Comparison of ENCODE assay signal across 9 mouse cellular contexts in the genomic region with DNA sequence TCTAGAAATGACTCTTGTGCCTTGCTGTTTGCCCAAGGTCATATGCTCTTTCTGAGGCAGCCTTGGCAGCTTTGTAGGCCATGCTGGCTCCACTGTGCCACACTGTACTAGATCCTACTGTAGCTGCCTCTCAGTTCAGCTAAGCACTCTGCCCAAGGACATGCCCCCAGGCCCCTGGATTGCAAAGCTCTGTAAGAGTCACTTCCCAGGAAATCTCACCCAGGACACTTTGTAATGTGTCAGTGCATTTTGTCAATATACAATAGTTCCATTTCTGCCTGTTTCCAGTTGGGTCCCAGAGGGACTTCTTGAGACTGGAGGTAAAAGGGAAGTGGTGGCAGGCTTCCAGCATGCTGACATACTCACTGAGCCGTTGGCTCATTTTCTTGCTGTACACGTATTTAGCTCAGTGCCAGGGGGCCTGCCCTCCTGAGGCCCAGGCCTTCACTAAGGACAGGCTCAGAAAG.
DNase-seq lines count a peak whose midpoint lies in the region; ATAC-seq and TF ChIP-seq lines count a peak whose summit lies in the region.
"Had no signal": no experiment of that assay in that cellular context is flagged by ENCODE, and none has a peak within 500 bp of the region (broad histone marks: within the 10 kb centered on the region; RNA-seq: fewer than 3 reads in every experiment).

No protein-coding gene starts in this region.

- H3K9ac ChIP-seq in embryonic facial prominence, embryonic 14.5 days (ENCODE audit: low read depth, low read length), result no peak overlapping the region
- no peak overlapping the region for H3K9ac ChIP-seq in neural tube, embryonic 14.5 days (replicated peaks; ENCODE audit: low read depth, low read length)
- no peak overlapping the region for H3K9ac ChIP-seq in neural tube, embryonic 15.5 days (replicated peaks)
- H3K9ac ChIP-seq in midbrain, postnatal 0 days (replicated peaks; ENCODE audit: low read length, poor library complexity, severe bottlenecking), result no peak overlapping the region
- H3K9ac ChIP-seq: limb, embryonic 15.5 days had no signal

- peak; percentile 82 for DNase-seq in embryonic facial prominence, embryonic 14.5 days (ENCODE audit: low spot score)
- no peak for DNase-seq in embryonic facial prominence, embryonic 10.5 days (ENCODE audit: low spot score)
- peak; percentile 15 for DNase-seq in gastrocnemius, postnatal 10 days
- DNase-seq in midbrain, postnatal 0 days (ENCODE audit: low spot score), result peak; percentile 80
- no peak for DNase-seq in liver
- DNase-seq in lung, postnatal 10 days, result no peak

- no peak for TF ChIP-seq CTCF in midbrain, postnatal 0 days (IDR thresholded peaks at IDR 0.05)

- no peak overlapping the region for H3K4me2 ChIP-seq in embryonic facial prominence, embryonic 14.5 days (ENCODE audit: low read depth, low read length)
- H3K4me2 ChIP-seq in neural tube, embryonic 14.5 days (ENCODE audit: low read depth, low read length), result no peak overlapping the region
- H3K4me2 ChIP-seq in neural tube, embryonic 15.5 days, result no peak overlapping the region
- H3K4me2 ChIP-seq in midbrain, postnatal 0 days (ENCODE audit: low read depth, low read length, poor library complexity, severe bottlenecking), result no peak overlapping the region
- H3K4me2 ChIP-seq: limb, embryonic 15.5 days had no signal

- no peak overlapping the region for H3K4me3 ChIP-seq in embryonic facial prominence, embryonic 14.5 days (ENCODE audit: low read depth, low read length)
- H3K4me3 ChIP-seq in embryonic facial prominence, embryonic 10.5 days, result no peak overlapping the region
- H3K4me3 ChIP-seq in neural tube, embryonic 14.5 days (ENCODE audit: low read depth, low read length), result no peak overlapping the region
- H3K4me3 ChIP-seq in neural tube, embryonic 15.5 days (replicated peaks), result no peak overlapping the region
- H3K4me3 ChIP-seq in midbrain, postnatal 0 days (ENCODE audit: low read depth, low read length), result no peak overlapping the region
- H3K4me3 ChIP-seq: limb, embryonic 15.5 days had no signal

- H3K27me3 ChIP-seq in embryonic facial prominence, embryonic 14.5 days (replicated peaks; ENCODE audit: control insufficient read depth, insufficient read depth, low read length), result no peaks in the 10 kb centered on the region
- H3K27me3 ChIP-seq in embryonic facial prominence, embryonic 10.5 days (replicated peaks; ENCODE audit: low read depth, poor library complexity, severe bottlenecking), result no peaks in the 10 kb centered on the region
- no peaks in the 10 kb centered on the region for H3K27me3 ChIP-seq in neural tube, embryonic 14.5 days (ENCODE audit: control insufficient read depth, insufficient read depth, low read length)
- no peaks in the 10 kb centered on the region for H3K27me3 ChIP-seq in neural tube, embryonic 15.5 days (replicated peaks)
- no peaks in the 10 kb centered on the region for H3K27me3 ChIP-seq in midbrain, postnatal 0 days (ENCODE audit: insufficient read depth, low read length)
- H3K27me3 ChIP-seq: limb, embryonic 15.5 days had no signal

- 0 out of 2 replicates have a peak, but pooled peaks have one; percentile 41 for ATAC-seq in embryonic facial prominence, embryonic 14.5 days (ENCODE audit: low read depth)
- 0 out of 2 replicates have a peak, but pooled peaks have one; percentile 49 for ATAC-seq in neural tube, embryonic 14.5 days (ENCODE audit: low read depth)
- ATAC-seq in neural tube, embryonic 15.5 days (ENCODE audit: low FRiP score), result no peak; the same call in 1 of the 2 replicates
- peak; percentile 62; the same call in 1 of the 2 replicates for ATAC-seq in midbrain, postnatal 0 days (ENCODE audit: low FRiP score)

- no peaks in the 10 kb centered on the region for H3K36me3 ChIP-seq in embryonic facial prominence, embryonic 14.5 days (ENCODE audit: control insufficient read depth, insufficient read depth, low read length)
- no peaks in the 10 kb centered on the region for H3K36me3 ChIP-seq in embryonic facial prominence, embryonic 10.5 days (replicated peaks)
- no peaks in the 10 kb centered on the region for H3K36me3 ChIP-seq in neural tube, embryonic 14.5 days (ENCODE audit: control insufficient read depth, insufficient read depth, low read length)
- no peaks in the 10 kb centered on the region for H3K36me3 ChIP-seq in neural tube, embryonic 15.5 days
- no peaks in the 10 kb centered on the region for H3K36me3 ChIP-seq in midbrain, postnatal 0 days (ENCODE audit: insufficient read depth, low read length)
- H3K36me3 ChIP-seq: limb, embryonic 15.5 days had no signal

- no peaks in the 10 kb centered on the region for H3K9me3 ChIP-seq in embryonic facial prominence, embryonic 14.5 days (ENCODE audit: control insufficient read depth, low read length)
- no peaks in the 10 kb centered on the region for H3K9me3 ChIP-seq in embryonic facial prominence, embryonic 10.5 days
- H3K9me3 ChIP-seq in neural tube, embryonic 14.5 days (ENCODE audit: control insufficient read depth, low read length), result no peaks in the 10 kb centered on the region
- no peaks in the 10 kb centered on the region for H3K9me3 ChIP-seq in neural tube, embryonic 15.5 days (replicated peaks)
- no peaks in the 10 kb centered on the region for H3K9me3 ChIP-seq in midbrain, postnatal 0 days (ENCODE audit: low read length)
- H3K9me3 ChIP-seq: limb, embryonic 15.5 days had no signal

- WGBS in embryonic facial prominence, embryonic 14.5 days, result 19% methylated on average over 2 of the region's 2 CpGs
- 54% methylated on average over 2 of the region's 2 CpGs for WGBS in embryonic facial prominence, embryonic 10.5 days
- WGBS in neural tube, embryonic 14.5 days, result 25% methylated on average over 2 of the region's 2 CpGs
- WGBS in neural tube, embryonic 15.5 days, result 31% methylated on average over 2 of the region's 2 CpGs
- 35% methylated on average over 2 of the region's 2 CpGs for WGBS in midbrain, postnatal 0 days

- H3K4me1 ChIP-seq in embryonic facial prominence, embryonic 14.5 days (ENCODE audit: control insufficient read depth, insufficient read depth, low read length), result peaks cover 12% of the 10 kb centered on the region
- peaks cover 8% of the 10 kb centered on the region; the same call in 1 of the 2 replicates for H3K4me1 ChIP-seq in embryonic facial prominence, embryonic 10.5 days
- peaks cover 3% of the 10 kb centered on the region; the same call in 1 of the 2 replicates for H3K4me1 ChIP-seq in neural tube, embryonic 14.5 days (ENCODE audit: control insufficient read depth, insufficient read depth, low read length)
- peaks cover 6% of the 10 kb centered on the region for H3K4me1 ChIP-seq in neural tube, embryonic 15.5 days
- no peaks in the 10 kb centered on the region for H3K4me1 ChIP-seq in midbrain, postnatal 0 days (ENCODE audit: insufficient read depth, low read length)

- H3K27ac ChIP-seq in embryonic facial prominence, embryonic 14.5 days (replicated peaks; ENCODE audit: low read depth, low read length), result no peak overlapping the region
- H3K27ac ChIP-seq in embryonic facial prominence, embryonic 10.5 days (replicated peaks), result no peak overlapping the region
- no peak overlapping the region for H3K27ac ChIP-seq in neural tube, embryonic 14.5 days (ENCODE audit: low read depth, low read length)
- H3K27ac ChIP-seq in neural tube, embryonic 15.5 days (replicated peaks), result no peak overlapping the region
- H3K27ac ChIP-seq in midbrain, postnatal 0 days (ENCODE audit: low read depth, low read length), result 0 out of 2 replicates have a peak overlapping the region, but pooled peaks have one; percentile 19
- H3K27ac ChIP-seq: limb, embryonic 15.5 days had no signal

Comparison
In these comparisons a context has a peak if more than half of its experiments do, and no peak if none do; other contexts are left out.
1. DNase-seq: peak in embryonic facial prominence, embryonic 14.5 days (single experiment), gastrocnemius, postnatal 10 days (single experiment) and midbrain, postnatal 0 days (single experiment); none in embryonic facial prominence, embryonic 10.5 days (single experiment), liver (single experiment) and lung, postnatal 10 days (single experiment).